Mouse (Mus musculus) layer of hippocampus, postnatal 10 days (tissue): ENCODE results near the gene Dph3. TPM values are rescaled to one million over a fixed set of nuclear protein-coding genes. Genes with fewer than 3 reads are reported as not detected.
"Not testable (repeated sequence)": the region's sequence is repeated elsewhere in the genome, so short reads cannot be mapped to it uniquely, and the experiment has no call there.

ENCODE experiments used
- DNase-seq, 2 experiments: peaks; one replicate each; pipeline ENCODE4 v3.0.0; 2021; ENCODE audit warnings: low spot score in 2 of 2
- long read RNA-seq: library from polyadenylated mRNA; stranded (forward); transcript quantifications from one replicate; pipeline ENCODE4 v2.0.0, GENCODE M21; 2023
- total RNA-seq, 2 experiments: library from RNA; stranded (reverse); gene quantifications; 2 replicates each; pipeline ENCODE4 v1.2.3; 2021

Gene Dph3
- 10 to 100 TPM; 33.7 to 38.4 TPM for total RNA-seq
- long read RNA-seq, transcript Dph3-202 (3 exons, 2,953 nt), result major isoform, 27 of 45 reads
- long read RNA-seq, transcript Dph3-205 (2 exons, 809 nt), result minor isoform, 10 of 45 reads
- long read RNA-seq, partial matches to known transcripts, result 0 of 45 reads
- long read RNA-seq, other reads (novel, unspliced or antisense), result 6 of 45 reads

DNA sequence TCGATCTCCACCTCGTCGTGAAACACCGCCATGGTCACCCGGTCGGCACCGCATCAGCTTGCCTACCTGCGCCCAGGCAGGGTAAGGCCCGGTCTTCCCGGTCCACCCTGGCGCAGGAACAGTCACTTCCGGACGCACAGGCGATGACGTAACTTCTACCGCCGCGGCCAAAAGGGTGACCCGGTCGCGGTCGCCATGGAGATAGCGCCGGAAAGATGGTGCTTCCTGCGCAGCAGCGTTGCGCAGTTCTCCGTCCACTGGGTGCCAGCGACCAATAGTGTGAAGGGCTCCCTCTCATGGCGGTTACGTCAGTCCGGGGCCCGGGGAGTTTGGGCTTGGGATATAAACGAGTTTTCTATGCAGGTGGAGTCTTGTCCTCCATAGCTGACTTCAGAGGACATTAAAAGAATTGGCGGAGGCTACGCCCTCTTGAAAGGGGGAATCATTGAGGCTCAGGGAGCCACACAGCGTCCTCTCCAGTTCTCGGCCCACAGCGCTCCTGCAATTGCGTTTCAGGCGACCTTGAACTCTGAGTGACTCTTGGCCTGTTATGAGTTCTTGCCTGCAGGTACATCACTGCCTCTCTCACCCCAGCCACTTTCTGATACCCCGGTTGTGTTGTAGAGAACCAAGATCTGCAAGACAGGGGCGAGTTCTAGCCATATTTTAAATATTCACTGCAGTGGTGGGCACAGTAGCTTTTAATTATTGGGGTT, at the start of gene Dph3:
Gene Dph3, minus strand, starts transcription at position 244 of the 716 bp plus-strand sequence.
- DNase-seq, result peak; percentile 99

- no peak for DNase-seq
Measured at GRCm38 (mm10) chr14:32134293-32134692, 48.8 kb upstream of the Dph3 start.

DNA sequence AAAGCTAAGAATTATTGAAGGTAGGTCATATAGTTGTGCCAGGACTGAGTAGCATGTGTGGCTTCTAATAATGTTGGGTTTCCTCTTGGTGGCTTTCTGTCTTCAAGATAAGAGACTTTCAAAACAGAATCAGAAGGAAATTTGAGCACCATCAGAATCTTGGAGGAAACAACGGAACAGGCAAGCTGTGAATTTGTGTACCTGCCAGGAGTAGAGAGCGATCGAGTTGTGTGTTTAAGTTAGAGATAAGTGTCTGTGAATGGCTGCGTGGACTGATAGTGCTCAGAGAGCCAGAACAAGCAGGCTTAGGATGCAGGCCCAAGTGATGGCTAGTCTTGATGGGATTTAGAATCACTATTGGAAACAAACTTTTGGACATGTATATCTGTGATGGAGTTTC, 46.3 kb upstream of the Dph3 start:
- DNase-seq, result no peak

GRCm38 (mm10) chr14:32128409-32128808, 42.9 kb upstream of the Dph3 start:
- no peak for DNase-seq

- DNase-seq, result not testable (repeated sequence)
Measured at GRCm38 (mm10) chr14:32125256-32125655, 39.7 kb upstream of the Dph3 start.

DNA sequence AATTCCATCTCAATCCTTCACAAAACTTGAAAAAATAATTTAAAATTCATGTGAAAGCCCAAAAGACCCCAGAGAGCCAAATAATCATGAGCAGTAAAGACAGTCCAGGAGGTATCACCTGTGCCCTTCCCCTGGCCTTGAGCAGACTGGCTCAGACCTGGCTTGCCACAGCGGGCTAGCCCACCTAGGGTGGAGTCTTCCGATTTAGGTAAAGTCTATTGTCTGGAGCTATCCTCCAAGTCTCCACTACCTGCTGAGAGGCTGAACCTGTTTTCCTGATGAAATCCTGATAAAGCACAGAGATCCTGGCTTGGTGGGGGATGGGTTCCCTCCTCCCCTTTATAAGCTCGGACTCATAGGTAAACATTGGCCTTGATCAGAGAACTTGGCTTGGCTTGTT, 38.7 kb upstream of the Dph3 start:
- no peak for DNase-seq

DNA sequence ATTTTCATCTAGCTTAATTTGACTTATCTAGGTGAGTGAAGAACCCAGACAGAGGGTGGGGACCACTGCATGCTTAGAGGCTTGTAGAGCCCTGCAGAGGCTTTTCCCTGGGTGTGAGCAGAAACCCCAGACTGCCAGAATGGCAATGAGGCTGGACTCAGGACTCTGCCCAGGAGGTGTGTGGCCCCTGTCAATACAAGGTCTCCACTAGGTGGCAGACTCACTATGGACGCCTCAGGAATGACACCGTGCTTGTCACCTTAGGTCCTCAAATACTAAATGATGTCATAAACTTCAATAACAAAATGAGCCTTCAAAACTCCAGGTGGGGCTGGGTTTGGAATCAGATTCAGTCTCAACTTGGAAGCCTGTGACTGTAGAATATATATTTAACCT, 36.4 kb upstream of the Dph3 start:
- DNase-seq, result no peak

GRCm38 (mm10) chr14:32120940-32121919, 35.7 kb upstream of the Dph3 start:
- no peak for DNase-seq

DNA sequence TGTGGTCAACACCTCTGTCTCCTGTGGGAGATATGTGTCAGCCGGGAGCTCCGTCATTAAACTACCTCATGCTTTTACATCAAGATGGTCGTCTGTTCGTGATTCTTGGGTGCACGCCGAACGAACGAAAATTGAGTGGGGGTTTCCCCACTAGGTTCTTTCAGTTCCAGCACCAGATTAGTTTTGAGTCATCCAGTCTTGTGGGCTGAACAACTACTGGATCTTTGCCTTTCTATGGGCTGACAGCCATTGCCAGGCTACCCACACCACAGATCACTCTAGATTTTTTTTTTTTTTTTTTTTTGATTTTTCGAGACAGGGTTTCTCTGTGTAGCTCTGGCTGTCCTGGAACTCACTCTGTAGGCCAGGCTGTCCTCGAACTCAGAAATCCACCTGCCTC, 26.6 kb upstream of the Dph3 start:
- DNase-seq, result not testable (repeated sequence)

DNA sequence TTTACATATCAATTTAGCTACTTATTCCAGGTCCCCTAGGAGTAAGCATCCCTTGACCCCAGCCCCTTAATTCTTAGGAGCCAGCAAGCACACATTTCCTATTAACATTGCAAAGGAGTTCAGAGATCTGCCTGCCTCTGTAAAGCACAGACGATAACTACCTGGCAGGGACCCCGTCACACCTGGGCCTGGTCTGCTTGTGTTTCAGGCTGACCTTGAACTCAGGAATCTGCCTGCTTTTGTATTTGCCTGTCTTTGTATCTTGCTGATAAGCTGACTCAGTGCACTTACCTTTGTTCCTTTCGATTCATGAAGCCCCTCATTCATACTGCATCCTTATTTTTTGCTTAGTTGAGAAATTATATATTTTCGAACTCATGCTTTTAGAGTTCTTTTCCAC, 21.4 kb upstream of the Dph3 start:
- no peak for DNase-seq

- no peak for DNase-seq
Measured at GRCm38 (mm10) chr14:32105663-32106062, 20.1 kb upstream of the Dph3 start.

GRCm38 (mm10) chr14:32103556-32103955, 18.0 kb upstream of the Dph3 start:
- no peak for DNase-seq

DNA sequence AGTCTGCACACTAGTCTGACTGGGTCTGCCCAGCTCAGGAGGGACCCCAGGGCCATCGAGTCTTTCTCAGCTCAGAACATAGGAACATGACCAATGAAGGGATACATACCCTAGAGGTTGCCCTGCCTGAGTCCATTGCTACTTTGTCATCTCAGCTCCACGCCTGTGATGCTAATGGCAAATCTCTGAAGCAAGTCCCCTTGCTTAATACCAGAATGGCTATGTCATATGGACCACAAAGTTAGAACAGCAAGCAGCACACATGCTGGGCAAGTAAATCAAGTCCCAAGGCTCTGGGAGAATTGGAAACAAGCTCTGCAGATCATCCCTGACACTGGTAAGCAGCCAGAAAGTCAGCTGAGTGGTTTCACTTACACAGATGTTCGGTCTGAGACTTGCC, 13.4 kb upstream of the Dph3 start:
- DNase-seq, result no peak

- no peak for DNase-seq
Measured at GRCm38 (mm10) chr14:32097691-32098090, 12.2 kb upstream of the Dph3 start.

GRCm38 (mm10) chr14:32096740-32097139, 11.2 kb upstream of the Dph3 start:
- no peak for DNase-seq

- DNase-seq, result no peak
Measured at GRCm38 (mm10) chr14:32095646-32096045, 10.1 kb upstream of the Dph3 start.

GRCm38 (mm10) chr14:32093500-32094117, 8.1 kb upstream of the Dph3 start:
- no peak for DNase-seq

DNA sequence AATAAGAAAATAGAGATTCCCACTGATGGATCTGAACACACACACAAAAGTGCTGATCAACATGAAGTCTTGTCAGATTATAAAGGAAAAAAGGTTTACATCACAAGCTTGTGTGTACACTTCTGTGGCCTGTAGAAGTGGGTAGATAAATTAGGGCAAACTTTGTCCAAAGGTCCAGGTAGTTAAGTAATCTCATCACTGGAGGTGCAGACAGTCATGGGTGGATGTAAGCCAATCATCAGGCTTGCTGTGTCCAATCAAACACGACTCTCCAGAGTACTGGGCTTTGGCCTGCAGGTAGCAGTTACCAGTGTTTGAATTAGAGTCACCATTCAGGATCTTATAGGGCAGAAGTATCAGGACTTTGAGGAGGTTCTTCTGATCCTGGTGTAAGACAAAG, 7.5 kb upstream of the Dph3 start:
- no peak for DNase-seq

GRCm38 (mm10) chr14:32091704-32092103, 6.2 kb upstream of the Dph3 start:
- DNase-seq, result no peak

- no peak for DNase-seq
Measured at GRCm38 (mm10) chr14:32091124-32091523, 5.6 kb upstream of the Dph3 start.

GRCm38 (mm10) chr14:32087584-32088248, 2.2 kb upstream of the Dph3 start:
- not testable (repeated sequence) for DNase-seq
